Mouse (Mus musculus) CH12.LX (cell line): Measurements from ENCODE around the gene Wdr72.

Experiments
- BHLHE40 ChIP-seq: IDR thresholded peaks from 2 replicates; pipeline ENCODE4 v1.6.1; 2011; ENCODE audit warnings: mild to moderate bottlenecking, low read depth, low read length, improper control_type of control experiment
- CTCF ChIP-seq, 2 experiments: IDR thresholded peaks in 1 of 2; conservative IDR thresholded peaks in 1 of 2; 2 replicates each; pipeline ENCODE4 v1.5.1; 2011 to 2012; ENCODE audit warnings: low read depth in 2 of 2, low read length in 2 of 2, improper control_type of control experiment in 1 of 2, inconsistent platforms in 1 of 2, mild to moderate bottlenecking in 1 of 2, moderate library complexity in 1 of 2
- EP300 ChIP-seq: IDR thresholded peaks from 2 replicates; pipeline ENCODE4 v1.6.1; 2011; ENCODE audit warnings: low read length, improper control_type of control experiment
- JUND ChIP-seq: conservative IDR thresholded peaks from 2 replicates; pipeline ENCODE4 v1.6.1; 2011; ENCODE audit warnings: low read depth, low read length, improper control_type of control experiment
- MAX ChIP-seq: IDR thresholded peaks from 2 replicates; pipeline ENCODE4 v1.6.1; 2011; ENCODE audit warnings: low read length, improper control_type of control experiment
- MAZ ChIP-seq: IDR thresholded peaks from 2 replicates; pipeline ENCODE4 v1.6.1; 2012; ENCODE audit warnings: low read depth, mild to moderate bottlenecking, inconsistent platforms, low read length, improper control_type of control experiment, moderate library complexity
- MXI1 ChIP-seq: IDR thresholded peaks from 2 replicates; pipeline ENCODE4 v1.6.1; 2011; ENCODE audit warnings: mild to moderate bottlenecking, low read depth, low read length, improper control_type of control experiment
- POLR2A ChIP-seq: IDR thresholded peaks from 2 replicates; pipeline ENCODE4 v1.6.1; 2011; ENCODE audit warnings: low read depth, mild to moderate bottlenecking, improper control_type of control experiment, low read length
- RAD21 ChIP-seq: IDR thresholded peaks from 2 replicates; pipeline ENCODE4 v1.6.1; 2011; ENCODE audit warnings: low read depth, mild to moderate bottlenecking, low read length, improper control_type of control experiment, moderate library complexity
- USF1 ChIP-seq: IDR thresholded peaks from 2 replicates; pipeline ENCODE4 v1.6.1; 2014; ENCODE audit warnings: low read depth, mild to moderate bottlenecking, inconsistent platforms, low read length, improper control_type of control experiment
- USF2 ChIP-seq: conservative IDR thresholded peaks from 2 replicates; pipeline ENCODE4 v1.6.1; 2011; ENCODE audit warnings: low read depth, low read length, improper control_type of control experiment
- ZKSCAN1 ChIP-seq: IDR thresholded peaks from 2 replicates; pipeline ENCODE4 v1.6.1; 2012; ENCODE audit warnings: low read depth, inconsistent platforms, low read length, improper control_type of control experiment, borderline replicate concordance
- ZNF384 ChIP-seq: IDR thresholded peaks from 2 replicates; pipeline ENCODE4 v1.6.1; 2012; ENCODE audit warnings: low read depth, low read length, improper control_type of control experiment, inconsistent platforms

- TF ChIP-seq JUND (no peak), MXI1 (no peak), POLR2A (no peak), USF2 (no peak), BHLHE40 (no peak), ZNF384 (no peak), CTCF (conservative IDR thresholded peaks at IDR 0.05 in 1 of 2, IDR thresholded peaks at IDR 0.05 in 1 of 2; ENCODE audit: low read depth in 2 of 2, low read length in 2 of 2) (no peak), MAZ (no peak), RAD21 (no peak), EP300 (no peak), ZKSCAN1 (no peak), MAX (no peak), USF1 (no peak)
These were observed 131.1 kb downstream of the Wdr72 start for GRCm38 (mm10) chr9:74241292-74241691.
